Mouse (Mus musculus): ENCODE measurements around the gene Smarcc1.

Smarcc1 gene

GRCm38 (mm10) chr9:110284075-110284697 is 166.7 kb downstream of the Smarcc1 start:
- no peak for DNase-seq (ENCODE audit: low read depth, low spot score)

GRCm38 (mm10) chr9:110287321-110287924 is 169.9 kb downstream of the Smarcc1 start:
- no peak for DNase-seq (ENCODE audit: low read depth, low spot score)
